Mouse (Mus musculus): ENCODE measurements around the gene Gnb5. TPM values are rescaled to one million over a fixed set of nuclear protein-coding genes. Genes with fewer than 3 reads are reported as not detected.

Gnb5 gene
- total and polyA plus RNA-seq, 2 experiments from 2014 or later, result 62.7 to 74.9 TPM

DNA sequence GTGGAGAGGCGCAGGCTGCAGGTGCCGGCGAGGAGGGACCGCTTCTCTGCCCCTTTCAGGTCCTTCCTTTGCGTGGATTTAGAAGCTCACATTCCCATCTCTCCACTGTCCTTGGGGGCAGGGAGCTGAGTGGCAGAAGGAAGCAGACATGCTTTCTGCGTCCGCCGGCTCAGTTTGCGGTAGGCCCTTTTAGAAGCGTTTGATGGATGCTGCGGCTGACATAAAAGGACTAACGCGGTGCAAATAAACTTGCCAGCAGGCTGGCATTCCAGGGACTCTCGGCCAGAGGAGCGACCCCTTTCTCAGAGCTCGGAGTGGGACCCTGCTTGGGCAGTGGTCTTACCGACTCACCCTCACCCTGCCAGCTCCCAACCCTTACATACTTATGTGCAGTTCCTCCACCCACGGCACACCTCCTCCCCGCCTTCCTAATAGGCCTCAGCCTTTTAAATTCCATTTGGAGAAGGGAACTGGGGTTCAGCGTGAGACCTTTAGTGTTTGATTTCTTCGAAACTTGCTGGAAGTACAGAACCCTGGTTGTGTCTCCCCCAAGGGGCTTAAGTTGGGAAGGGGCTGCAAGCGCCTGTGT, 8.5 kb downstream of the Gnb5 start:
- peak overlapping the region; percentile 84 for H3K27ac ChIP-seq (ENCODE audit: low read depth)
- DNase-seq (ENCODE audit: low spot score), result no peak
- H3K9ac ChIP-seq (replicated peaks; ENCODE audit: low read depth, low read length), result peak overlapping the region; percentile 66
- ATAC-seq (ENCODE audit: insufficient read depth, low read depth), result peak; percentile 31
- no peaks in the 10 kb centered on the region for H3K9me3 ChIP-seq (replicated peaks; ENCODE audit: control insufficient read depth, low read length)
- H3K36me3 ChIP-seq (replicated peaks; ENCODE audit: control insufficient read depth, insufficient read depth, low read length), result 0 out of 2 replicates have a peak, but pooled peaks cover 5% of the 10 kb centered on the region
- no peaks in the 10 kb centered on the region for H3K27me3 ChIP-seq (ENCODE audit: control insufficient read depth, insufficient read depth, low read length)
- H3K4me3 ChIP-seq (ENCODE audit: low read depth, low read length), result peak overlapping the region; percentile 73
- 5% methylated on average over 22 of the region's 22 CpGs for WGBS
- peaks cover 3% of the 10 kb centered on the region for H3K4me1 ChIP-seq (ENCODE audit: control insufficient read depth, insufficient read depth)
- H3K4me2 ChIP-seq (ENCODE audit: low read depth, low read length), result peak overlapping the region; percentile 88
- TF ChIP-seq EP300 (IDR thresholded peaks at IDR 0.05; ENCODE audit: low read depth) (no peak), CTCF (IDR thresholded peaks at IDR 0.05; ENCODE audit: low read depth) (no peak)

DNA sequence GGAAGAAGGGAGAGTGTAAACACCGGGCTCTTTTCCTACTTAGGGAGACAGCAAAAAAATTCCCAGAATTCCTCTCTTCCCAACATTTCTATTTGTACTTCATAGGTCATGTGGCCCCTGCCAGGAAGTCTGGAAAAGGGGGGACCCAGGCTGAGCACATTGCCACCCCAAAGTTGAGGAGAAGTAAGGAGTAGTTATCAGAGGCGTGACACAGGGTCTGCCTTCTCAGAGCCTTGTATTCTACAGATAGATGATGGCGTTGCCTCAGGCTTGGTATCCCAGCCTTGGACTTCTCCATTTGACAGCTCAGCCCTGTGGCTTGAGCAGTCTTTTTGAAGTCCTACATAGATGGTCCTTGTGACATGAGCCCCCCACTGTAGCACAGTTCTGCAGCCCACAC, 9.2 kb downstream of the Gnb5 start:
- H3K4me3 ChIP-seq (ENCODE audit: low read depth, low read length), result no peak overlapping the region
- WGBS, result 64% methylated on average over 3 of the region's 3 CpGs
- no peak for TF ChIP-seq CTCF (IDR thresholded peaks at IDR 0.05; ENCODE audit: low read depth)
- TF ChIP-seq EP300 (IDR thresholded peaks at IDR 0.05; ENCODE audit: low read depth), result no peak
- H3K36me3 ChIP-seq (replicated peaks; ENCODE audit: control insufficient read depth, insufficient read depth, low read length), result 0 out of 2 replicates have a peak, but pooled peaks cover 5% of the 10 kb centered on the region
- H3K9ac ChIP-seq (replicated peaks; ENCODE audit: low read depth, low read length), result 0 out of 2 replicates have a peak overlapping the region, but pooled peaks have one; percentile 66
- H3K4me2 ChIP-seq (ENCODE audit: low read depth, low read length), result peak overlapping the region; percentile 88
- no peak overlapping the region for H3K27ac ChIP-seq (ENCODE audit: low read depth)
- ATAC-seq (ENCODE audit: insufficient read depth, low read depth) (no peak), DNase-seq (ENCODE audit: low spot score) (no peak)
- no peaks in the 10 kb centered on the region for H3K9me3 ChIP-seq (replicated peaks; ENCODE audit: control insufficient read depth, low read length)
- no peaks in the 10 kb centered on the region for H3K27me3 ChIP-seq (ENCODE audit: control insufficient read depth, insufficient read depth, low read length)
- H3K4me1 ChIP-seq (ENCODE audit: control insufficient read depth, insufficient read depth), result peaks cover 6% of the 10 kb centered on the region

DNA sequence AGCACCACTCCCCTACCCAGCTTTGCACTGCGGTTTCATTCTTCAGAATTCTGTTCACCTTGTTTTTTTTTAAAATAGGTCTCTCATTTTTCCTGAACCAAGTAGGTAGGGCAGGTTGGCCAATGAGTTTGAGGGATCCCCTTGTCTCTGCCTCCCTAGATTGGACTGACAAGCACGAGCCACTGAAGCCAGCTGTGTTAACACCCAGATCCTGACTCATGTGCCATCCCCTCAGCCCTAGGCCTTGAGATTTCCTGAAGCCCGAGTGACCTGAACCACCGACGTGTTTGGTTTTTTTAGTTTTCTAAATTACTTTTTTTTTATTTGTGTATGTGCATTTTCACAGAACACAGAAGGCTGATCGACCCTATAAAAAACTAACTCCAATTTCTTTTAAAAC, 10.7 kb downstream of the Gnb5 start:
- 0 out of 2 replicates have a peak, but pooled peaks cover 5% of the 10 kb centered on the region for H3K36me3 ChIP-seq (replicated peaks; ENCODE audit: control insufficient read depth, insufficient read depth, low read length)
- no peak overlapping the region for H3K9ac ChIP-seq (replicated peaks; ENCODE audit: low read depth, low read length)
- TF ChIP-seq EP300 (IDR thresholded peaks at IDR 0.05; ENCODE audit: low read depth), result no peak
- no peak for TF ChIP-seq CTCF (IDR thresholded peaks at IDR 0.05; ENCODE audit: low read depth)
- DNase-seq (ENCODE audit: low spot score) (no peak), ATAC-seq (ENCODE audit: insufficient read depth, low read depth) (no peak)
- peaks cover 6% of the 10 kb centered on the region for H3K4me1 ChIP-seq (ENCODE audit: control insufficient read depth, insufficient read depth)
- no peaks in the 10 kb centered on the region for H3K27me3 ChIP-seq (ENCODE audit: control insufficient read depth, insufficient read depth, low read length)
- H3K9me3 ChIP-seq (replicated peaks; ENCODE audit: control insufficient read depth, low read length), result no peaks in the 10 kb centered on the region
- no peak overlapping the region for H3K4me3 ChIP-seq (ENCODE audit: low read depth, low read length)
- no peak overlapping the region for H3K4me2 ChIP-seq (ENCODE audit: low read depth, low read length)
- WGBS, result 87% methylated on average over 6 of the region's 6 CpGs
- H3K27ac ChIP-seq (ENCODE audit: low read depth), result no peak overlapping the region

DNA sequence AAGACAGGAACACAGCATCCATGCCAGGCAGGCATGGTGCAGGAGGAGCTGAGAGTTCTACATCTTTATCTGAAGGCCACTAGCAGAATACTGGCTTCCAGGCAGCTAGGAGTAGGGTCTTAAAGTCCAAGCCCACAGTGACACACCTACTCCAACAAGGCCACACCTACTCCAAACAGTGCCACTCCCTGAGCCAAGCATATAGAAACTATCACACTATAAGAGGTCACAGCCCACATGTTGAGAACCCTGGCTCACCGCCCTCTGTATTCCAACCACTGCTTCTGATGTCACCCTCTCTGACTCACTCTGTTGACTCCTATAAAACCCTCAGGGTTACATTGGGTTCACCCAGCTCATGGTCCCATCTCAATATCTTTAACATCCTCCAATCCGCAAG, 12.1 kb downstream of the Gnb5 start:
- H3K4me2 ChIP-seq (ENCODE audit: low read depth, low read length), result no peak overlapping the region
- 95% methylated on average over 2 of the region's 2 CpGs for WGBS

DNA sequence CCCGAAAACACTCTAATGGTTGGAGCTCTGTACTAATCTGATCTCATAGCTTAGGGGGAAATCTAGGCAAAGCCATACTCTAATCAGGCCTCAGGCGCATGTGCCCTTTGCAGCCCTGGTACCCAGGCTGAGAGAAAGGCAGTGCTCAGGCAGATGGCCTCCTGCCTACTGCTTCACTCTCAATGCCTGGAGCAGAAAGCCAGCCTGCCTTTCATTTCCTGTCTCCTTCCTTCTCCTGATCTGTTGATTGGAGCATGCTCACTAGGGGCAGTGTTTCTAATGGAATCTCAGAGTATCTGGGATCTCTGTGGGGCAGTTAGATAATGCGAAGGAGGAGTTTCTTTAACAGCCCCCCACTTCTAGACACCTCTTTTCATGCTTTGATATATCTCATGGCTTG, 13.3 kb downstream of the Gnb5 start:
- TF ChIP-seq CTCF (IDR thresholded peaks at IDR 0.05; ENCODE audit: low read depth), result peak; percentile 28; the same call in 1 of the 2 replicates
- TF ChIP-seq EP300 (IDR thresholded peaks at IDR 0.05; ENCODE audit: low read depth), result no peak
- no peak overlapping the region for H3K4me2 ChIP-seq (ENCODE audit: low read depth, low read length)
- no peak for DNase-seq (ENCODE audit: low spot score)
- no peak overlapping the region for H3K4me3 ChIP-seq (ENCODE audit: low read depth, low read length)
- ATAC-seq (ENCODE audit: insufficient read depth, low read depth), result no peak
- H3K27ac ChIP-seq (ENCODE audit: low read depth), result peak overlapping the region; percentile 47; the same call in 1 of the 2 replicates
- H3K27me3 ChIP-seq (ENCODE audit: control insufficient read depth, insufficient read depth, low read length), result no peaks in the 10 kb centered on the region
- H3K9ac ChIP-seq (replicated peaks; ENCODE audit: low read depth, low read length), result no peak overlapping the region
- H3K9me3 ChIP-seq (replicated peaks; ENCODE audit: control insufficient read depth, low read length), result no peaks in the 10 kb centered on the region
- 74% methylated on average over 3 of the region's 3 CpGs for WGBS
- 0 out of 2 replicates have a peak, but pooled peaks cover 5% of the 10 kb centered on the region for H3K36me3 ChIP-seq (replicated peaks; ENCODE audit: control insufficient read depth, insufficient read depth, low read length)
- H3K4me1 ChIP-seq (ENCODE audit: control insufficient read depth, insufficient read depth), result peaks cover 6% of the 10 kb centered on the region

More for the DNA sequence above, 12.1 kb downstream of the Gnb5 start:
- Histone ChIP-seq H3K27me3 (ENCODE audit: control insufficient read depth, insufficient read depth, low read length) (no peaks in the 10 kb centered on the region), H3K4me1 (ENCODE audit: control insufficient read depth, insufficient read depth) (peaks cover 6% of the 10 kb centered on the region), H3K4me3 (ENCODE audit: low read depth, low read length) (no peak overlapping the region), H3K9me3 (replicated peaks; ENCODE audit: control insufficient read depth, low read length) (no peaks in the 10 kb centered on the region), H3K27ac (ENCODE audit: low read depth) (no peak overlapping the region), H3K36me3 (replicated peaks; ENCODE audit: control insufficient read depth, insufficient read depth, low read length) (0 out of 2 replicates have a peak, but pooled peaks cover 5% of the 10 kb centered on the region), H3K9ac (replicated peaks; ENCODE audit: low read depth, low read length) (no peak overlapping the region)
- TF ChIP-seq EP300 (IDR thresholded peaks at IDR 0.05; ENCODE audit: low read depth) (no peak), CTCF (IDR thresholded peaks at IDR 0.05; ENCODE audit: low read depth) (no peak)
- ATAC-seq (ENCODE audit: insufficient read depth, low read depth), result no peak
- no peak for DNase-seq (ENCODE audit: low spot score)

All from heart, postnatal 0 days (tissue).